Mouse (Mus musculus) myocyte (in vitro differentiated cells): ENCODE results near the gene Map3k12. TPM values are rescaled to one million over a fixed set of nuclear protein-coding genes. Genes with fewer than 3 reads are reported as not detected.

Source experiments
- H3K27me3 ChIP-seq: one replicate; pipeline ENCODE4 v1.6.1; 2011; ENCODE audit not compliant: control insufficient read depth, insufficient read depth, insufficient read length
- H3K36me3 ChIP-seq: one replicate; pipeline ENCODE4 v1.6.1; 2011; ENCODE audit not compliant: control insufficient read depth, insufficient read depth
- H3K4me2 ChIP-seq: one replicate; pipeline ENCODE4 v1.6.1; 2011; ENCODE audit warnings: low read depth, control low read depth
- H3K4me3 ChIP-seq: one replicate; pipeline ENCODE4 v1.5.1; 2011; ENCODE audit warnings: mild to moderate bottlenecking, control low read depth, moderate library complexity
- H3K79me2 ChIP-seq: one replicate; pipeline ENCODE4 v1.6.1; 2011; ENCODE audit not compliant: control insufficient read depth, insufficient read depth
- H3ac ChIP-seq: one replicate; pipeline ENCODE4 v1.6.1; 2011; ENCODE audit not compliant: control insufficient read depth, insufficient read length
- CEBPB ChIP-seq: IDR thresholded peaks from 2 replicates; pipeline ENCODE4 v1.6.1; 2011; ENCODE audit warnings: mild to moderate bottlenecking, moderate library complexity; ENCODE audit not compliant: poor library complexity, insufficient read depth, severe bottlenecking
- E2F4 ChIP-seq: IDR thresholded peaks from one replicate; pipeline ENCODE4 v1.6.1; 2011; ENCODE audit warnings: mild to moderate bottlenecking, control low read depth, moderate library complexity; ENCODE audit not compliant: insufficient read depth
- MAX ChIP-seq: IDR thresholded peaks from one replicate; pipeline ENCODE4 v1.6.1; 2011; ENCODE audit warnings: low read depth, mild to moderate bottlenecking, control low read depth
- MYOD1 ChIP-seq, 3 experiments: IDR thresholded peaks; one replicate each; pipeline ENCODE4 v1.6.1; 2011; ENCODE audit warnings: control low read depth in 2 of 3, low read depth in 2 of 3, mild to moderate bottlenecking in 2 of 3, moderate library complexity in 1 of 3; ENCODE audit not compliant: insufficient read length in 2 of 3, control insufficient read depth in 1 of 3
- MYOG ChIP-seq, 3 experiments: IDR thresholded peaks; one replicate each; pipeline ENCODE4 v1.6.1; 2011; ENCODE audit warnings: control low read depth in 2 of 3, low read depth in 2 of 3, mild to moderate bottlenecking in 2 of 3; ENCODE audit not compliant: insufficient read length in 2 of 3, control insufficient read depth in 1 of 3, insufficient read depth in 1 of 3
- POLR2A ChIP-seq: IDR thresholded peaks from one replicate; pipeline ENCODE4 v1.6.1; 2011; ENCODE audit warnings: low read depth, mild to moderate bottlenecking, control low read depth, moderate library complexity; ENCODE audit not compliant: insufficient read length
- POLR2AphosphoS2 ChIP-seq: IDR thresholded peaks from one replicate; pipeline ENCODE4 v1.6.1; 2011; ENCODE audit warnings: low read depth, control low read depth; ENCODE audit not compliant: insufficient read length
- REST ChIP-seq: IDR thresholded peaks from one replicate; pipeline ENCODE4 v1.6.1; 2011; ENCODE audit warnings: mild to moderate bottlenecking, control low read depth, moderate library complexity; ENCODE audit not compliant: insufficient read depth, insufficient read length
- SRF ChIP-seq: IDR thresholded peaks from one replicate; pipeline ENCODE4 v1.6.1; 2011; ENCODE audit warnings: low read depth; ENCODE audit not compliant: control insufficient read depth, insufficient read length
- TCF12 ChIP-seq: IDR thresholded peaks from one replicate; pipeline ENCODE4 v1.6.1; 2011; ENCODE audit warnings: mild to moderate bottlenecking, control low read depth; ENCODE audit not compliant: poor library complexity, insufficient read depth, severe bottlenecking
- TCF3 ChIP-seq: IDR thresholded peaks from one replicate; pipeline ENCODE4 v1.6.1; 2011; ENCODE audit warnings: low read depth, control low read depth; ENCODE audit not compliant: insufficient read length
- USF1 ChIP-seq: IDR thresholded peaks from one replicate; pipeline ENCODE4 v1.6.1; 2011; ENCODE audit warnings: low read depth, mild to moderate bottlenecking, control low read depth, moderate library complexity
- polyA plus RNA-seq: library from polyadenylated mRNA; unstranded; fragments of >200 nt; fragmentation: generic; extraction: Trizol; gene quantifications from one replicate; pipeline ENCODE4 v1.2.1, GENCODE M21; 2012; ENCODE audit warnings: missing spikeins

Gene Map3k12
- polyA plus RNA-seq, 1 experiment = 5.9 TPM

GRCm38 (mm10) chr15:102533926-102534325 is 17.1 kb upstream of the Map3k12 start:
- no peak for TF ChIP-seq POLR2A
- TF ChIP-seq REST = no peak
- no peak for TF ChIP-seq POLR2AphosphoS2
- TF ChIP-seq USF1 = no peak
- TF ChIP-seq CEBPB = no peak
- no peak for TF ChIP-seq TCF12
- TF ChIP-seq TCF3 = no peak
- TF ChIP-seq MAX = no peak
- no peak for TF ChIP-seq SRF
- TF ChIP-seq MYOG (IDR thresholded peaks at IDR 0.05; ENCODE audit: control insufficient read depth in 1 of 3, insufficient read depth in 1 of 3, insufficient read length in 2 of 3, low read depth in 2 of 3) = no peak
- no peak for TF ChIP-seq E2F4
- no peak for TF ChIP-seq MYOD1 (IDR thresholded peaks at IDR 0.05; ENCODE audit: control insufficient read depth in 1 of 3, insufficient read length in 2 of 3, low read depth in 2 of 3)
- Histone ChIP-seq H3K79me2 (no peaks in the 10 kb centered on the region), H3ac (no peak overlapping the region), H3K4me3 (no peak overlapping the region), H3K4me2 (no peak overlapping the region), H3K36me3 (peaks cover 96% of the 10 kb centered on the region), H3K27me3 (no peaks in the 10 kb centered on the region)

GRCm38 (mm10) chr15:102532106-102532900 is 15.4 kb upstream of the Map3k12 start:
- H3ac ChIP-seq = no peak overlapping the region
- H3K4me2 ChIP-seq = no peak overlapping the region
- TF ChIP-seq CEBPB (no peak), MYOG (IDR thresholded peaks at IDR 0.05; ENCODE audit: control insufficient read depth in 1 of 3, insufficient read depth in 1 of 3, insufficient read length in 2 of 3, low read depth in 2 of 3) (no peak), USF1 (no peak), POLR2AphosphoS2 (no peak), TCF12 (no peak), E2F4 (no peak), MYOD1 (IDR thresholded peaks at IDR 0.05; ENCODE audit: control insufficient read depth in 1 of 3, insufficient read length in 2 of 3, low read depth in 2 of 3) (no peak), MAX (no peak)
- peaks cover 94% of the 10 kb centered on the region for H3K36me3 ChIP-seq
- H3K4me3 ChIP-seq = no peak overlapping the region
- no peaks in the 10 kb centered on the region for H3K79me2 ChIP-seq
- H3K27me3 ChIP-seq = no peaks in the 10 kb centered on the region

GRCm38 (mm10) chr15:102531586-102531985 is 14.7 kb upstream of the Map3k12 start:
- no peak overlapping the region for H3K4me3 ChIP-seq
- peaks cover 87% of the 10 kb centered on the region for H3K36me3 ChIP-seq
- no peaks in the 10 kb centered on the region for H3K79me2 ChIP-seq
- no peak overlapping the region for H3ac ChIP-seq
- no peak for TF ChIP-seq POLR2AphosphoS2
- no peak for TF ChIP-seq POLR2A
- TF ChIP-seq MAX = no peak
- TF ChIP-seq E2F4 = no peak
- no peak for TF ChIP-seq CEBPB
- no peak for TF ChIP-seq MYOD1 (IDR thresholded peaks at IDR 0.05; ENCODE audit: control insufficient read depth in 1 of 3, insufficient read length in 2 of 3, low read depth in 2 of 3)
- no peak for TF ChIP-seq USF1
- H3K4me2 ChIP-seq = no peak overlapping the region
- no peaks in the 10 kb centered on the region for H3K27me3 ChIP-seq

GRCm38 (mm10) chr15:102530566-102530965 is 13.7 kb upstream of the Map3k12 start:
- Histone ChIP-seq H3K36me3 (peaks cover 83% of the 10 kb centered on the region), H3K79me2 (no peaks in the 10 kb centered on the region), H3K4me2 (no peak overlapping the region), H3K27me3 (no peaks in the 10 kb centered on the region), H3K4me3 (no peak overlapping the region), H3ac (no peak overlapping the region)
- no peak for TF ChIP-seq MYOD1 (IDR thresholded peaks at IDR 0.05; ENCODE audit: control insufficient read depth in 1 of 3, insufficient read length in 2 of 3, low read depth in 2 of 3)
- TF ChIP-seq POLR2AphosphoS2 = no peak
- TF ChIP-seq CEBPB = no peak
- TF ChIP-seq REST = no peak
- no peak for TF ChIP-seq TCF3
- TF ChIP-seq USF1 = no peak
- no peak for TF ChIP-seq POLR2A
- no peak for TF ChIP-seq E2F4
- TF ChIP-seq MAX = no peak
- no peak for TF ChIP-seq TCF12
- TF ChIP-seq MYOG (IDR thresholded peaks at IDR 0.05; ENCODE audit: control insufficient read depth in 1 of 3, insufficient read depth in 1 of 3, insufficient read length in 2 of 3, low read depth in 2 of 3) = no peak
- TF ChIP-seq SRF = no peak

GRCm38 (mm10) chr15:102528396-102528795 is 11.5 kb upstream of the Map3k12 start:
- no peak overlapping the region for H3K4me3 ChIP-seq
- H3K36me3 ChIP-seq = peaks cover 65% of the 10 kb centered on the region
- no peak overlapping the region for H3ac ChIP-seq
- no peak overlapping the region for H3K4me2 ChIP-seq
- no peaks in the 10 kb centered on the region for H3K27me3 ChIP-seq
- H3K79me2 ChIP-seq = no peaks in the 10 kb centered on the region
- TF ChIP-seq POLR2AphosphoS2 (no peak), TCF3 (no peak), MYOD1 (IDR thresholded peaks at IDR 0.05; ENCODE audit: control insufficient read depth in 1 of 3, insufficient read length in 2 of 3, low read depth in 2 of 3) (no peak), REST (no peak), MYOG (IDR thresholded peaks at IDR 0.05; ENCODE audit: control insufficient read depth in 1 of 3, insufficient read depth in 1 of 3, insufficient read length in 2 of 3, low read depth in 2 of 3) (no peak), MAX (no peak), POLR2A (no peak), USF1 (no peak), SRF (no peak), TCF12 (no peak), E2F4 (no peak), CEBPB (no peak)
